Mouse (Mus musculus) gastrocnemius, postnatal 25 days (tissue): ENCODE data around the gene Myod1. TPM values are rescaled to one million over a fixed set of nuclear protein-coding genes. Genes with fewer than 3 reads are reported as not detected.
A peak's percentile ranks its signal among the peaks of the same experiment; 100 is the strongest.

ENCODE experiments used
- DNase-seq: peaks from one replicate; pipeline ENCODE4 v3.0.0; 2022
- total RNA-seq, 2 experiments: library from RNA; stranded (reverse); gene quantifications; 1 replicate in 1 of 2; 2 replicates in 1 of 2; pipeline ENCODE4 v1.2.3; 2021

The Myod1 gene
- total RNA-seq, 2 experiments from 2014 or later, result 17.7 to 17.8 TPM

- DNase-seq, result no peak
Measured at GRCm38 (mm10) chr7:46391701-46392100, 15.4 kb downstream of the Myod1 start.

GRCm38 (mm10) chr7:46393116-46393515 is 16.8 kb downstream of the Myod1 start:
- DNase-seq, result peak; percentile 75

GRCm38 (mm10) chr7:46393718-46394511 is 17.6 kb downstream of the Myod1 start:
- DNase-seq, result no peak

GRCm38 (mm10) chr7:46394933-46395332 is 18.7 kb downstream of the Myod1 start:
- DNase-seq, result no peak

GRCm38 (mm10) chr7:46395571-46395970 is 19.3 kb downstream of the Myod1 start:
- DNase-seq, result no peak

- peak; percentile 76 for DNase-seq
Measured at GRCm38 (mm10) chr7:46396231-46396927, 20.1 kb downstream of the Myod1 start, which contains the start of gene Kcnc1. Gene Kcnc1, plus strand, starts transcription at chr7:46396497.

- no peak for DNase-seq
Measured at GRCm38 (mm10) chr7:46396928-46397731, 20.9 kb downstream of the Myod1 start.

- peak; percentile 40 for DNase-seq
Measured at GRCm38 (mm10) chr7:46397732-46398333, 21.6 kb downstream of the Myod1 start.

GRCm38 (mm10) chr7:46398612-46399011 is 22.3 kb downstream of the Myod1 start:
- no peak for DNase-seq

- DNase-seq, result no peak
Measured at GRCm38 (mm10) chr7:46399676-46400075, 23.4 kb downstream of the Myod1 start.

GRCm38 (mm10) chr7:46400346-46400745 is 24.1 kb downstream of the Myod1 start:
- no peak for DNase-seq

- DNase-seq, result no peak
Measured at GRCm38 (mm10) chr7:46401371-46402180, 25.3 kb downstream of the Myod1 start.

- peak; percentile 89 for DNase-seq
Measured at GRCm38 (mm10) chr7:46403616-46404485, 27.6 kb downstream of the Myod1 start.

- no peak for DNase-seq
Measured at GRCm38 (mm10) chr7:46404756-46405155, 28.5 kb downstream of the Myod1 start.

GRCm38 (mm10) chr7:46408606-46409005 is 32.3 kb downstream of the Myod1 start:
- DNase-seq, result peak; percentile 75

- no peak for DNase-seq
Measured at GRCm38 (mm10) chr7:46409204-46409789, 33.0 kb downstream of the Myod1 start.

- DNase-seq, result peak; percentile 60
Measured at GRCm38 (mm10) chr7:46410727-46411126, 34.5 kb downstream of the Myod1 start.

- DNase-seq, result no peak
Measured at GRCm38 (mm10) chr7:46412823-46413222, 36.5 kb downstream of the Myod1 start.

GRCm38 (mm10) chr7:46413959-46414725 is 37.9 kb downstream of the Myod1 start:
- peak; percentile 83 for DNase-seq
